Mouse (Mus musculus) liver, embryonic 15.5 days (tissue): ENCODE measurements at regions not wholly inside any gene's neighbourhood (a gene's known extent, or its start where the extent isn't known, plus 50 kb on each side); places are given as distances from the start of the nearest gene placed in this dataset.
"Not testable (repeated sequence)": the region's sequence is repeated elsewhere in the genome, so short reads cannot be mapped to it uniquely, and the experiment has no call there.

ENCODE experiments used
- ATAC-seq: fragments of 200-750 bp; cut with Nextera tagmentation; 2 replicates; pipeline ENCODE4 v1.8.0; 2017; ENCODE audit warnings: moderate number of reproducible peaks, mild to moderate bottlenecking, moderate library complexity; ENCODE audit not compliant: insufficient read depth
- H3K27ac ChIP-seq: fragments of 300-500 bp; sonication (generic); replicated peaks from 2 replicates; pipeline ENCODE4 v1.5.1; 2015; ENCODE audit warnings: mild to moderate bottlenecking, inconsistent platforms
- H3K27me3 ChIP-seq: fragments of 300-500 bp; sonication (generic); 2 replicates; pipeline ENCODE4 v1.6.1; 2015; ENCODE audit warnings: mild to moderate bottlenecking, inconsistent platforms
- H3K36me3 ChIP-seq: fragments of 300-500 bp; sonication (generic); replicated peaks from 2 replicates; pipeline ENCODE4 v1.6.1; 2015; ENCODE audit warnings: moderate library complexity, mild to moderate bottlenecking, inconsistent platforms
- H3K4me1 ChIP-seq: fragments of 300-500 bp; sonication (generic); replicated peaks from 2 replicates; pipeline ENCODE4 v1.6.1; 2015; ENCODE audit warnings: inconsistent platforms
- H3K4me2 ChIP-seq: fragments of 300-500 bp; sonication (generic); 2 replicates; pipeline ENCODE4 v1.6.1; 2015; ENCODE audit warnings: moderate library complexity, mild to moderate bottlenecking, inconsistent platforms
- H3K4me3 ChIP-seq: fragments of 300-500 bp; sonication (generic); replicated peaks from 2 replicates; pipeline ENCODE4 v1.5.1; 2015; ENCODE audit warnings: mild to moderate bottlenecking, inconsistent platforms
- H3K9ac ChIP-seq: fragments of 300-500 bp; sonication (generic); 2 replicates; pipeline ENCODE4 v1.6.1; 2015; ENCODE audit warnings: moderate library complexity, mild to moderate bottlenecking, inconsistent platforms
- H3K9me3 ChIP-seq: fragments of 300-500 bp; sonication (generic); replicated peaks from 2 replicates; pipeline ENCODE4 v1.6.1; 2016; ENCODE audit warnings: inconsistent platforms
- WGBS: fragments of 180-500 bp; shearing (Covaris S2); methylation state at CpG from one replicate; pipeline ENCODE4 v1.1.7; 2015; ENCODE audit warnings: mixed read lengths; ENCODE audit not compliant: insufficient replicate concordance; 5-methylcytosine and 5-hydroxymethylcytosine counted together

- ATAC-seq = no peak
- no peak overlapping the region for H3K27ac ChIP-seq
- peaks cover 21% of the 10 kb centered on the region for H3K4me1 ChIP-seq
- H3K9ac ChIP-seq = no peak overlapping the region
- H3K9me3 ChIP-seq = no peaks in the 10 kb centered on the region
- WGBS = 66% methylated on average over 8 of the region's 8 CpGs
- no peak overlapping the region for H3K4me3 ChIP-seq
- no peaks in the 10 kb centered on the region for H3K36me3 ChIP-seq
- no peak overlapping the region for H3K4me2 ChIP-seq
- H3K27me3 ChIP-seq = no peaks in the 10 kb centered on the region
Observed at GRCm38 (mm10) chr8:126821279-126821678, 124.4 kb downstream of the Tomm20 start.

GRCm38 (mm10) chr8:126820502-126820901 is 125.1 kb downstream of the Tomm20 start:
- 76% methylated on average over 2 of the region's 2 CpGs for WGBS
- no peaks in the 10 kb centered on the region for H3K36me3 ChIP-seq
- no peak for ATAC-seq
- no peak overlapping the region for H3K9ac ChIP-seq
- no peaks in the 10 kb centered on the region for H3K9me3 ChIP-seq
- H3K27ac ChIP-seq = no peak overlapping the region
- H3K27me3 ChIP-seq = no peaks in the 10 kb centered on the region
- H3K4me3 ChIP-seq = no peak overlapping the region
- peaks cover 22% of the 10 kb centered on the region for H3K4me1 ChIP-seq
- no peak overlapping the region for H3K4me2 ChIP-seq

DNA sequence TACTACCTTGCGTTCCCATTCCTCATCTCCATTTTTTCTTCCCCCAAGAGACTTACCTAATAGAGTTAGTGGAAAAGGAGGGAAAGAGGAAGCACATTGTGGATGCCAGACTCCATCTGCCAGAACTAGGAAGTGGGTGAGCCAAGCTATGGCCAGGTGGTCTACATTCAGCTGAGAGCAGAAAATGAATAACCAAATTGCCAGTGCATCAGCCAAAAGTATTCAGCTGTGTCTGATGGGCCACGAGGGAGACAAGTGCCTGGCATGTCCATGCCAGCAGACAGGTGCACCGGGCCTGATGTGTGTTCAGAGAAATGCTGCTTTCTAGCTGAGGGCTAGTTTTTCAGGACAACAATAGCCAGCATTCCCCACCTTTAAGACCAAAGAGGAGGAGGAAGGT is 126.4 kb downstream of the Tomm20 start:
- Histone ChIP-seq H3K4me1 (peaks cover 22% of the 10 kb centered on the region), H3K27ac (no peak overlapping the region), H3K9me3 (no peaks in the 10 kb centered on the region), H3K9ac (no peak overlapping the region), H3K4me3 (no peak overlapping the region), H3K27me3 (no peaks in the 10 kb centered on the region), H3K36me3 (no peaks in the 10 kb centered on the region), H3K4me2 (no peak overlapping the region)
- ATAC-seq = no peak
- WGBS = 74% methylated on average over 3 of the region's 3 CpGs

DNA sequence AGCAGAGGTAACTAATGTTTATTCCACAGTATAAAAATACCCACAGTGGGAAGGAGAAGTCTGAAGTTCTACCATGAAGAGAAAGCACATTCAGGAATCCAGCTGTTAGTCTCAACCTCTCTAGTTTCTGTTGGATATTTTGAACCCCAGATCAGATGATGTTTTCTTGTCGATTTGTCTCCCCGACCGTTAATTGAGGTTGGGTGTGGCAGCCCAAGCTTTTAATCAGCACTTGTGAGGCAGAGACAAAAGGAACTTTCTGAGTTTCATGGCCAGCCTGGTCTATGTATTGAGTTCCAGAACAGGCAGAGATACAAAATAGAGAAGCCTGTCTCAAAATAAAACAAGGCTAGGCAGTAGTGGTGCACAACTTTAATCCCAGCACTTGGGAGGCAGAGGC is 129.5 kb downstream of the Tomm20 start:
- Histone ChIP-seq H3K4me3 (no peak overlapping the region), H3K4me2 (no peak overlapping the region), H3K27me3 (no peaks in the 10 kb centered on the region), H3K27ac (peak overlapping the region; percentile 62), H3K9ac (no peak overlapping the region), H3K9me3 (no peaks in the 10 kb centered on the region), H3K4me1 (peaks cover 25% of the 10 kb centered on the region), H3K36me3 (no peaks in the 10 kb centered on the region)
- ATAC-seq = no peak
- 20% methylated on average over 3 of the region's 3 CpGs for WGBS

GRCm38 (mm10) chr8:126814427-126814826 is 131.2 kb downstream of the Tomm20 start:
- H3K27me3 ChIP-seq = no peaks in the 10 kb centered on the region; the same call in 1 of the 2 replicates
- H3K4me3 ChIP-seq = no peak overlapping the region
- no peak for ATAC-seq
- no peaks in the 10 kb centered on the region for H3K9me3 ChIP-seq
- H3K9ac ChIP-seq = no peak overlapping the region
- H3K36me3 ChIP-seq = no peaks in the 10 kb centered on the region
- WGBS = 22% methylated on average over 4 of the region's 4 CpGs
- H3K27ac ChIP-seq = no peak overlapping the region
- H3K4me1 ChIP-seq = peaks cover 30% of the 10 kb centered on the region
- H3K4me2 ChIP-seq = no peak overlapping the region

GRCm38 (mm10) chr8:126813621-126814020 is 132.0 kb downstream of the Tomm20 start:
- no peak for ATAC-seq
- no peak overlapping the region for H3K4me3 ChIP-seq
- peaks cover 30% of the 10 kb centered on the region for H3K4me1 ChIP-seq
- H3K9ac ChIP-seq = no peak overlapping the region
- 75% methylated on average over 4 of the region's 4 CpGs for WGBS
- no peaks in the 10 kb centered on the region for H3K9me3 ChIP-seq
- H3K27me3 ChIP-seq = no peaks in the 10 kb centered on the region; the same call in 1 of the 2 replicates
- H3K27ac ChIP-seq = no peak overlapping the region
- no peaks in the 10 kb centered on the region for H3K36me3 ChIP-seq
- no peak overlapping the region for H3K4me2 ChIP-seq

DNA sequence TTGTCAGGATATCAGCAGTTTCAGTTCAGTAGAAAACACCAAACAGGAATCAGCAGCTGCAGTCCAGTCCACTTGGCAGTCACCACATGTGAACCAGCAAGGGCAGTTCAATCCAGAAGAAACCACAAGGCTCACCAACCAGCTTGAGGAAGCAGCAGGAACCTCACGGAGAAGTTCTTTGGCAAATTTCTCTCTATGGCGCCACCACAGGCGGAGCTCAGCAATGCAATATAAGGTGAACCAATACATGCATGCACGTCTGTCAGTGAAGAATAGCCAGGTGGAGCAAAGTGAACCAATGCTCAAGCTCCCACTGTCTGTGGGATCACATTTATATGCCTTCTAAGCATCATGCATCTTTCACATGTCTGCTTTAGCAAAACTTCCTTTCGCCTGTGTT is 132.9 kb downstream of the Tomm20 start:
- no peak for ATAC-seq
- 87% methylated on average over 5 of the region's 5 CpGs for WGBS
- Histone ChIP-seq H3K36me3 (no peaks in the 10 kb centered on the region), H3K27ac (no peak overlapping the region), H3K4me1 (peaks cover 33% of the 10 kb centered on the region), H3K9me3 (no peaks in the 10 kb centered on the region), H3K9ac (no peak overlapping the region), H3K27me3 (no peaks in the 10 kb centered on the region; the same call in 1 of the 2 replicates), H3K4me3 (no peak overlapping the region), H3K4me2 (no peak overlapping the region)

DNA sequence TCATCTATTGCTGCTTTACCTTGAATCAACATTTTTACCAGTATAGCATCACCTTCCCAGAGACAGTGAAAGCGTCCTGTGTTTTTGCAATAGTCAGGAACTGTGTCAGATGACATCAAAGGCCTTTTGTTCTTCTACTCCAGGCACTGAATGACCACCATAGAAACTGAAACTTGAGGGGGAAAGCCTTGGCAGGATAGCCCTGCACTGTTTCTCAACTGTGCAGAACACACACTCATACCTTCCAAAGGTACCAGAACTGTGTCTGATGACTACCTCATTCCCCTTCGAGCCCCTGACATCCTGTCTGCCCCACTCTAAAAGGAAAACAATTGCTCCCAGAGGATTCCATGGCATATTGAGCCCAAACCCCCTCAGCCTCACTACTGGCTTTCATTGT is 134.3 kb downstream of the Tomm20 start:
- H3K27me3 ChIP-seq, H3K27ac ChIP-seq, H3K36me3 ChIP-seq, H3K4me3 ChIP-seq, H3K9ac ChIP-seq, H3K9me3 ChIP-seq, H3K4me2 ChIP-seq, ATAC-seq: not testable (repeated sequence)
- peaks cover 45% of the 10 kb centered on the region for H3K4me1 ChIP-seq
- 52% methylated on average over 2 of the region's 2 CpGs for WGBS

GRCm38 (mm10) chr8:126810516-126810915 is 135.1 kb downstream of the Tomm20 start:
- ATAC-seq = no peak
- 67% methylated on average over 5 of the region's 5 CpGs for WGBS
- Histone ChIP-seq H3K4me1 (peaks cover 45% of the 10 kb centered on the region), H3K36me3 (no peaks in the 10 kb centered on the region), H3K27ac (no peak overlapping the region), H3K9me3 (no peaks in the 10 kb centered on the region), H3K4me2 (no peak overlapping the region), H3K27me3 (no peaks in the 10 kb centered on the region; the same call in 1 of the 2 replicates), H3K9ac (no peak overlapping the region), H3K4me3 (no peak overlapping the region)

DNA sequence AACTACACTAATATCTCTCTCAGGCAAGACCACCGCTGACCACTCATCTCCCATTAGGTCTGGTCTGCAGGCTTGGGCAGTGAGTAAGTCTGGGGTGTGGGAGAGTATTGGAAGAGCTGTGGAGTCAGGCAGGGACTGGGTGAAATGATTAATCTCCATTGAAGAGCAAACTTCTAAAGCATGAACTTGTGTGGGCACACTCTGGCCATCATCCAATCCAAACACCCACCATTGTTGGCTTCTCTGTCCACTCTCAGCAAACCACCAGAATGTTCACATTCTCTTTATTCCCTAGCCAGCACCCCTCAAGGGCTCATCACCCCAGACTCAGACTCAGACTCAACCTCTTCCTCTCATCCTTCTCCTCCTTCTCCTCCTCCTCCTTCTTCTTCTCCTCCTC is 136.3 kb downstream of the Tomm20 start:
- no peaks in the 10 kb centered on the region for H3K9me3 ChIP-seq
- 57% methylated on average over 1 of the region's 1 CpGs for WGBS
- no peak overlapping the region for H3K4me2 ChIP-seq
- peak overlapping the region; percentile 71; the same call in 1 of the 2 replicates for H3K27ac ChIP-seq
- H3K4me3 ChIP-seq = no peak overlapping the region
- peaks cover 40% of the 10 kb centered on the region for H3K4me1 ChIP-seq
- ATAC-seq = no peak
- no peaks in the 10 kb centered on the region for H3K36me3 ChIP-seq
- no peak overlapping the region for H3K9ac ChIP-seq
- H3K27me3 ChIP-seq = no peaks in the 10 kb centered on the region; the same call in 1 of the 2 replicates

- H3K9ac ChIP-seq = no peak overlapping the region
- peaks cover 40% of the 10 kb centered on the region for H3K4me1 ChIP-seq
- H3K27me3 ChIP-seq = no peaks in the 10 kb centered on the region; the same call in 1 of the 2 replicates
- H3K9me3 ChIP-seq = no peaks in the 10 kb centered on the region
- no peaks in the 10 kb centered on the region for H3K36me3 ChIP-seq
- ATAC-seq = peak; percentile 36; the same call in 1 of the 2 replicates
- 63% methylated on average over 4 of the region's 4 CpGs for WGBS
- H3K4me3 ChIP-seq = no peak overlapping the region
- H3K27ac ChIP-seq = peak overlapping the region; percentile 74
- H3K4me2 ChIP-seq = no peak overlapping the region
Observed at GRCm38 (mm10) chr8:126808496-126808895, 137.1 kb downstream of the Tomm20 start.

DNA sequence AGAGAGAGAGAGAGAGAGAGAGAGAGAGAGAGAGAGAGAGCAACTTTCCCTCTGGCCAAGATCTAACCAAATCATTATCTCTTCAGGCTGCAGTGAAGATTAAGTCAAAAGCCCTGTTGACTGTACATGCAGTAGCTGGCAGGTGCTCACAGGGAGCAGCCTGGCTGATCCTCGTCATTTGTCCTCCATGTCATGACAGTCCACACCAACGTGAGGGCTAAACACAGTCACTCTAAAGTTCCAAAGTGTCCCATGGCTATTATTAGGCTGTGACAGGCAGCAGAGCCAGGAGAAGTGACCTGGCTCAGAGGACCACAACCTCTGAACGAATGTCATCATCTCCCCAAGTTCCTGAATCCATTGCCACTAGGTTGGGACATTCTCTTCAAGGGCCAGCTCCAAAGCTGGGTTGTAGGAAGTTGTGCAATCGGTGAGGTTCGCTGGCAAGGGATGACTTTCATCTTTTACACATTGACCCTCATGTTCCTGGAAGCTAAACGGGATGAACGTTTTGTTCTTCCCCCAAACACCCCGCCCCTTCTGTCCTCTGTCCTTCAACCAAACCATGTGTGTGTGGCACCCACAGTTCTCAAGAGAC is 138.4 kb downstream of the Tomm20 start:
- no peaks in the 10 kb centered on the region for H3K9me3 ChIP-seq
- no peaks in the 10 kb centered on the region for H3K36me3 ChIP-seq
- H3K4me3 ChIP-seq = no peak overlapping the region
- no peaks in the 10 kb centered on the region; the same call in 1 of the 2 replicates for H3K27me3 ChIP-seq
- H3K4me2 ChIP-seq = no peak overlapping the region
- H3K9ac ChIP-seq = no peak overlapping the region
- H3K4me1 ChIP-seq = peaks cover 51% of the 10 kb centered on the region
- 17% methylated on average over 8 of the region's 8 CpGs for WGBS
- peak; percentile 50 for ATAC-seq
- H3K27ac ChIP-seq = peak overlapping the region; percentile 74
